Mouse (Mus musculus): ENCODE results near the gene Dbil5.
"Not testable (repeated sequence)": the region's sequence is repeated elsewhere in the genome, so short reads cannot be mapped to it uniquely, and the experiment has no call there.

Gene Dbil5

DNA sequence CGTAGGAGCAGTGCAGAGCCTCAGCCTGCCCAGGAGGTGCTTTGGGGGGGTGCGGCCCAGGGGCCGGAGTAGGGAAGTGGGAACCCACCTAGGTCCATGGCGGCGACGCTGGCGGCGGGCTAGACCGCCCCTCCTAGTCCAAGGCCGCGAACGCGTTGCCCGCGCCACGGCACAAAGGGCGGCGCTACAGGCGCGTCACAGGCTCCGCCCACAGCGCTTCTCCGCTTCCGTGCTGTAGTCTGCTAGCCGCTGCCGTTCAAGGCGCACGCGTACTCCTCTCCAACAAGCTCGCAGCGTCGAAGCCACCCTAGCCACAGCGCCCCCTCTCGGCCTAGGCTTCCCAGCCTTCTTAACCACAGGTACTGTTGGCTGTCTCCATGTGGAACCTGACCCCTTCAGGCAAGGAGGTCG lies at the start of gene Dbil5, which contains the start of gene Gemin4:
Gene Dbil5 (plus strand): TSS at position 219 of the 411 bp plus-strand sequence.
Gene Gemin4 (minus strand): TSS at position 275 of the 411 bp plus-strand sequence.
- peak; percentile 96 for DNase-seq

DNA sequence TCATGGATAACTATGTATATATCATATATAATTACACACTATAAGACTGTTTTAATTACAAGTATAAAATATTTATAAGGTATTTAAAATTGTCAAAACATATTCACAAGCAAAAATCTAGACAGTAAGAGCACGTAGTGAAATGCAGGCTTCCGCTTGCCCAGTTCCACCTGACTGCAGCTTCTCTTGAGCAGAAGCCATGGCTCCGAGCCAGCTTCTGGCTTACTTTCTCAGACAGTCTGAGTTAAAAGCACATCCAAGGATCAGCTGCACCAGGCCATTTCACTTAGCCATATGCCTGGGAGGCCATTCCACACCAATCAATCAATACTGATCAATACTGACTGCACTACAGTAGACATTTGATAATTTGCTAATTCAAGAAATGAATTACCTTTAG lies 48.4 kb upstream of the Dbil5 start:
- DNase-seq: peak; percentile 69

DNA sequence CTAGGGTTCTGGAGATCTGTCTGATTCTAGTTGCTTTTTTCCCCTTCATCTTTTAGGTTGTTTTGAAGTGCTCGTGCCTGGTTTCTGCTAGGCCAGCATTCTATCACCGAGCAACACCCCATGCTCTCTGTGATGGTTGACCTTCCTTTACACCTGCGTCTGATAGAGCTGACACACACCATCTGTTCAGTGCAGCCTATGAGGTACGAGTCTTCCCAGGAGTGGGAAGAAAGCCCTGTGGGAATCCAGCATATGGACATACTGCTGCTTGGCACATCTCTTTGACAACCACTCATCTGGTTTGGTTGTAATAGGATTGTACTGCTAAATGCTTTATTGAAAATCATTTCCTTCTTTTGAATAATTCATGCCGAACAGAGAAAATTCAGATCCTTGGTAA lies 47.2 kb upstream of the Dbil5 start:
- DNase-seq: no peak

DNA sequence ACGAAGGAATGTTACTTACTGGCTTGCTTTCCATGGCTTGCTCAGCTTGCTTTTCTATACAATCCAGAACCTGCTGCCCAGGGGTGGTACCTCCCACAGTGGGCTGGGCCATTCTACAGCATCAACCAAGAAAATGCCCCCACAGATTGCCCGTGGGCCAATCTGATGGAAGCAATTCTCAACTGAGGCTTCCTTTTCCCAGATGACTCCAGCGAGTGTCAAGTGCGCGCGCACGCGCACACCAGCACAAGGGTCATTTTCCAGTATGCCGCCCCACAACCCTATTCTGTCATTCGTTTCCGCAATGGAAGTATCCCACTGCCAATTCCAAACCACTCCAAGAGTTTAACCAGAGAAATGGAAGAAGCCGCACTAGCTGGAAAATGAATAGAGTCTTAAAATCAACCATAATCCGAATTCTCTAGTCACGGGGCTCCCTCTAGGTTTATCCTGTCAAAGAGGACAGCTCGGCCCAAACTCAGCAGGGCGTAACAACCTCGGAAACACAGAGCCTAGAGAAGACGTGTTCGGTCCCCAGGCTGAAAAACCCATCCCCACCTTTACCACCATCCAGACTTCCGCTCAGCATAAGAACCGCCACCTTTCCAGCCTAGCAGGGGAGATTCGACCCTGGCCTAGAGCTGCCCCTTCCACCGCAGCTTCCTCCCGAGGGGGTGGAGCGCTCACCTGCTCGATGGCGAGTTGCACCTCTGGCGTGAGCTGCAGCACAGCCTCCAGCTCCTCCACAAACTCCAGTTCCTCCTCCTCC lies 38.5 kb upstream of the Dbil5 start:
- DNase-seq: peak; percentile 45

DNA sequence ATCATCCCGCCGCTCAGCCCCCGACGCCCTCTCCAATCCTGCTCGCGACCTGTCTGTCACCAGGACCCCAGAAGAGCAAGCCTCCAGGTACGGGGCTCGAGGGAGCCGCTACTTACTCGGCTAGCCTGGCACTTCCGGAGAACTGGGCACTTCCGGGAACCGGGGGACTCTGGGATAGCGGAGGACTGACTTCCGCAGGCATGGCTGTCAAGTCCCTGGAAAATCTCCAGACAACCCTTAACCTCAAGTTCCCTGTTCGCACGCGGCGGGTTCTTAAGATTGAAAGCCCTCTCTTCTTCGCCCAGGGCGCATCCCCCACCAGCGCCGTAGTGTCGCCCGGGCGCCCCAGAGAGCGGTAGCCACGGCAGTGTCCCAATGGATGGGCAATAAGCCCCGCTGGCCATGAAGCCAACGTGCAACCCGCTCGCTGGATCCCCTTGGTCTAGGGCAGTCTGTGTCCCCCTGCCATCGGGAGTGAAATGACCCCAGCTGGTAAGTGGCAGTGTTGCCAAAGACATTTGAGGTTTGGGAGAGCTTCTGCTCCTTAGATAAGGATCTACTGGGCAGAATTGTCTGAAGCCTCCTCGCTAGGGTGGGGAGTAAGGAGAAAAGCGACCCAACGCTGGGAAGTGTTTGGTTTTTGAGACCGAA lies 37.8 kb upstream of the Dbil5 start, which contains the start of the genes Vps53 and Fam57a:
Gene Vps53 (minus strand): TSS at position 153 of the 651 bp plus-strand sequence.
Gene Fam57a (plus strand): TSS at position 177 of the 651 bp plus-strand sequence.
- DNase-seq: peak; percentile 94

DNA sequence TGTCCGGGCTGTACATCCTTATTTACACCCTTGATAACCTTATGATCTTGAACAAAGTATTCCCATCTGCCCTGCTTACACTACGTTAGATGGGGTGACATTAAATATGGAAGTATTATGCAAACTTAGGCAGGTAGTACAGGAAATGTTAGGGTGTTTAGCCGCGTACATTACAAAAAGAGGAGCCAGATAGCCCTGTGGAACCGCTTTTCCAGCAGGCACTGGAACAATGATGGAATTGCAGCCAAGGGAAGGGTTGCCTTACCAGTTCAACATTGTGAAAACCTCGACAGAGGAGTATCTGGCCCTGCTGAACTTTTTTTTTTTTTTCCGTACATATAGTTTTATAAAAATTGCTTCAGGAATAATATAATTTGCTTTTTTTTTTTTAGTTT lies 37.3 kb upstream of the Dbil5 start:
- no peak for DNase-seq

DNA sequence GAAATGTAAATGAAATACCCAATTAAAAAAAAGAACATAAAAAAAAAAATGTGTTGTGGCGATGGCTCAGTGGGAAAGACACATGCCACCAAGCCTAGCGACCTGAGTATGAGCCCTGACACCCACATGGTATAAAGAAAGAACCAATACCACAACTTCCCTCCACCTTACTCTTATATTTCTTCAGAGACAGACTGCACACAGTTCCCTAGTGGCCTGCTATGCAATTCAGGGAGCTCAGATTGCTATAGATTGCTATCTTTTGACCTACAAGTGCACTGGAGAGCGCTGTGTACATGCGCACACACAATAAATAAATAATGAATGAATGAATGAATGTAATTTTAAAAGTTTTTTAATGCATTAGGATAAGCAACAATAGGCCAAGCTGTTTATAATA lies 33.7 kb upstream of the Dbil5 start:
- DNase-seq: no peak

DNA sequence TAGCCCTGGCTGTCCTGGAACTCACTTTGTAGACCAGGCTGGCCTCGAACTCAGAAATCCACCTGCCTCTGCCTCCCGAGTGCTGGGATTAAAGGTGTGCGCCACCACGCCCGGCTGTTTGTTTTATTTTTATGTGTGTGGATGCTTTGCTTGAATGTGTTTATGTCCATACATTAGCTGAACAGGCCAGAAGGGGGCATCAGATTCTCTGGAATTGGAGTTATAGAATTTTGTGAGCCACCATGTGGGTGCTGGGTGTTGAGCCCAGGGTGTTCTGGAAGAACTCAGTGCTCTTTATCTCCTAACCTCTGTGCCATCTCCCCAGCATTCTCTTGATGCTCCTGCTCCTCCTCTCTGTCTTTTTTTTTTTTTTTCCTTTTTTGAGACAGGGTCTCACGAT lies 30.5 kb upstream of the Dbil5 start:
- no peak for DNase-seq

DNA sequence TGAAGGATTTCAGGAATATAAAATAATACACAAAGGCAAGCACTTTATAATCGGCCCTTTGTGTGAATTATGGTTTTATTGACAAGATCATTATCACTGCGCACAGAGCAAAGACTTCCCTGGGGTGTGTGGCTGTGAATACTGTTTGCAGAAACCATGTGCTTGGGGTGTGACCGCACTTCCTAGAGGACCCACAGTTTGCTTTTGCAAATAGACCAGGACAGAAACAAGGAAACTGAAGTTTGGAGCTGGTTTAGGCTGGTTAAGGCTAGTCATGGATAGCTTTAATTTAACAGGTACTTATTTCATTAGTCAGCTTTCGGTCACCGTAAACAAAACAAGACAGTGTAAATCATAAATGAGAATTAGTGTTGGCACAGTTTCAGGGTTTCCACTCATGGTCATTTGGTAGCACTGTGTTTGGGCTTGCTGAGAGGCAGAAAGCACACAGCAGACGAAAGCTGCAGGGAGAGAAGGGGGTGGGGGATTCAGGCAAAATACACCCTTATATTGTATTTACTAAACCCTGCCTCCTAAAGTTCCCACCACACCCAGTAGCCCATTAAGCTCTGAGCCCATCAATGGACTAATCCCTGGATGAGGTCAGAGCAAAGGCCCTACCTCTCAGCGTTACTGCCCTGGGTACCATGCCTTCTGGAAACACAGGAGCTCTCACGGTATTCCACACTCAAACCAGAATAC lies 21.0 kb upstream of the Dbil5 start:
- DNase-seq: no peak

DNA sequence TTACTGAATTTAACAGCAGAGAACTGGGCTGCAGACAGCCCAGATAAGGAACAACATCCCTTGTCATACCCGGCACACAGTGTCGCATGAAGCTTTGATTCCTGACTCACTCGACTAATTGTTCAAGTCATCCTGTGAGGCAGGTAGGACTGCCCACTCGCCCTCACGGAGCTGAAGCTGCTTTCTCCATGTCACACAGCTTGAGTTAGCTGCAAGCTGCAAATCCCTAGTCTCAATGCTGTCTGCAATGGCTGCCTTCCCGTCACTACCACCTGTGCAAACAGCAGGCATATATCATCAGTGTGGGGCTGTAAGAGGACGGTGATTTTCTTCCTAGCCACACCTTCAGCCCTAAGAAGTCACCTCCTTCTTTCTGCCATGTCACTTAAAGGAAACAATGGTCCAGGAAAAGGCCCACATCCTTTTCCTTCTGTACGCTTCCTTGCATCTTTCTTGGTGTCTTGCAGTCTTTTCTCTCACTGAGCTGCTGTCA lies 20.4 kb upstream of the Dbil5 start:
- DNase-seq: no peak

DNA sequence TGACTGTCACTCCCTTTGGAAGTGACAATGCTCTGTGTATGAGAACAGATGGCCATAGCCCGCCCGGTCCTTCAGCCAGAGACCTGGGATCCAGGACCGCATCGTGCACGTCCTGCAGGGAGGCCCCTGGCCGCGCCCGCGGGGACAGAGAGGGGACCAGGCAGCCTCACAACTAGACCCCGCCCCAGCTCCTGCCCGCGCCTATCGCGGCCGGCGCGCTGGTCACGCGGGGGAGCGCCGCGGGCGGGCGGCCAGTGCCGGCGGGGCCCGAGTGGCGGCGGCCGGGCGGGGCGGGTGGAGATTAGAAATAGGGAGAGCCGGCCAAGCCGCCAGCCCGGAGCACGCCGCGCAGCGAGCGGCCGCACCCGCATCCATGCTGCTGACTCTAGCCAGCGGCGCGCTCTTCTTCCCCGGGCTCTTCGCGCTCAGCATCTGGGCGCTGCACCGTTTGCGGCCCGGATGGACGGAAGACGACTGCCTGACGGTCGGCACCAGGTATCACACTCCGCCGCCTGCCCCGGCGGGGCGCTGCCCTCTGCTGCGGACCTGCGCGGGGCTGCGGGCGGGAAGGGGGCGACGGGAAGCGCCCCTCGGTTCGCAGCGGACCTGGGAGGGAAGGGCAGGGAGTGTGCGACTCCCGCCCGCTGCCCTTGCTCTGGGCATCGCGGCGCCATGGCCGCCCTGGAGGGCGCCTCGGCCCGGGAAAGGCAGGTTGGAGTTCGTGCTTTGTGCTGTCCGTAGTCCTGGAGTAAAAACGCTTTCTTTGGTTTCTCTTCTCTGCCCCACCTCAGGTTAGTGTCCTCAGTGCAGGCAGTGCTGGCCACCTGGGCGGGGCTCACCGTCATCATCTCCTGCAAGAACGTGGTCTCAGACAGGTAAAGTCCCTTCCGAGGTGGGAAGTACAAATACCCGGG lies 15.4 kb upstream of the Dbil5 start:
- DNase-seq: peak; percentile 88

DNA sequence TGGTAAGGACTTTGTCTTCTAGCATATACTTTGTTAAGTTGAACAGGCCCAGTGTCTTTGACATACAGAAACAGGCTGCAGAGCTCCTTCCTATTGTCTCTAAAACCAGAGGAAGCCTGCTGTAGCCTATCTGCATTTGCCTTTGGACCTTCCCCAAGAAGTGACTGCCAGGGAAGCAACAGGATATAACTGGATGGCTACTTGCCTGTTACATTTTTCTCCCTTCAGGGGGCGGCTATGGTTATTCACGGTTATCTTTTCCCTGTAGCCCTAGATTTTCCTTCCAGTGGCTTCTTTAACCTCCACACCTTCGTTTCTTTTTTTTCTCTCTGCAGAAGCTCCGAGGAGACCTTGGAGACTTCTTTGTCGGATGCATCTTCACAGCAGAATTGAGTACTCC lies 10.6 kb upstream of the Dbil5 start:
- DNase-seq: no peak

DNA sequence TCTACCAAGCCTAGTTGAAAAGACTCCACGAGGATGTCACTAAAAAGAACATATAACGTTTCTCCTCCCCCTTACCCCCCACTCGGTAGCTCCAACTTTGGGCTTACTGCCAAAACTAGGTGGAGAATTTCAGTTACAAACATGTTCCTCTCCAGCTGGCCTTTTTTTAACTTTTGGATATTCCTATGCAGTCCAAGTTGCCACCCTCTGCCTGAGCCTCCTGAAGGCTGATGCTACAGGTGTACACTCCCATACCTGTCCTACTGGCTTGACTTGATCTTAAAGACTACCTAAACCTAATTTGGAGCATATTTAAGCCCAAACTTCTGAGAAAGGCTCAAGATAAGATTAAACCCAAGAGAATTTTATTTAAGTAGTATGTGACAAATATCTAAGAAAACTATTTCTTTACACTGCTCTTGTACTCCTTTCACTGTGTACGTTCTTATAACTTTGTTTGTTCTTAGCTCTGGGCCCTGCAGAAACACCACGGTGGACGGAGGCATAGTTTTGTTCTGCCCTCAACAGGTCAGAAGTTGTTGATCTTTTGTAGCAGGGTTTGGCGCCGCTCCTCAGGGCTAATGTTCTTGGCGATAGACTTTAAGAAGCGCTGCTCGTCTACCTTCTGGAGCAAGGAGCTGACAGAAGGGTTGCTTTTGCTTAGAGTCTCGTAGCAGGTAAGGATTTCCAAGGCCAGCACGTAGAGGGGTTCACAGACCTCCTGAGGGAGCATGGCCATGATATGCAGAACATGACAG lies 7.0 kb upstream of the Dbil5 start:
- DNase-seq: no peak

DNA sequence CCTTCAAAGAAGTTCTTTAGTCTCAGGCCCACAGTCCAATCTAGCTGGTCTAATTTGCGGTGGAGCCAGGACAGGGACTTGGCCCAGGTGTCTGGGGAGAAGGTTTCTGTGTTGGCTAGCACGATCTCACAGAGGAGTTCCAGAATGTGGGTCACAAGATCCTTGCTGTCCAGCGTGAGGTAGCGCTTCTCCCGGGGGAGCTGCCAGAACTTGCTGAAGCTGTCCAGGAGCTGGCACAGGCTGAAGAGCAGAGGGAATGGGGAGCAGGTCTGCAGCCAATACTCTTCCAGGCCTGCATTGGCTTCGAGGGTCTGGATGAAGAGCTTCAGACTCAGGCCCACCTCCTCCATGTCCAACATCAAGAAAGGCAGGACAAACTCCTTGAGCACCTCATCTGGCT lies 5.8 kb upstream of the Dbil5 start:
- not testable (repeated sequence) for DNase-seq

DNA sequence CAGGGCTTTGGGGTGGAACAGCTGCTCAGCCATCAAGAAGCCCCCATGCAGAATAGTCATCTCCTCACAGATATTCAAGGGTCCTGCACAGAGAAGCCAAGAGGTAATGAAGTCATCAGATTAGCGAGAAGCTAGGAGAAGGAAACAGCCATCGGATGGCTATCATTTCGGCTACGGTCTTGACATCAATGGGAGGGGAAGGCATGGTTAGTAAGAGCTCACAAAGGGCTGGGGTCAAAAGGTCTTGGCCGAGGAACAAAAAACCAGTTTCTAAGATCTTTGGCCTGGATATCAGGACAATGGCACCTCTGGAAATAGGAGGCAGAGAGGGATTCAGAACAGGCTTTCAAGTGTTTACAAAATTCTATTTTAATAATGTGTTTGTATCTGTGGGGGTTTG lies 3.6 kb upstream of the Dbil5 start:
- DNase-seq: no peak

DNA sequence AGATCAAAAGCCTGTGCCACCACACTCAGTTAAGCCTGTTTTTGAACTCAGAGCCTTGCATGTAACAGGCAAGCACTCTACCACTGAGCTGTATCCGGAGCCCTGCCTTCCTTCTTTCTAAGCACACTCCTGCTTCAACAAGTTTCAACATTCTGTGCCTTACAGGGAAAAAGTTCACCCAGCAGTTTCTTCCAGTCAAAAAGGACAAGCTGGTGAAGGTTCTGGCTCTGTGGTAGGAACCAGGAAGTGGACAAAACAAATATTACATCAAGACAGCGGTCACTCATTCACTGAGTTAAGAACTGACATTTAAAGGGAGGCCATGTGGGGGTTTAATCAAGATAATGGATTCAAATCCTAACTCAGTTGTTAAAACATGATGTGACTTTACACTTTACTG lies 2.4 kb upstream of the Dbil5 start:
- no peak for DNase-seq

DNA sequence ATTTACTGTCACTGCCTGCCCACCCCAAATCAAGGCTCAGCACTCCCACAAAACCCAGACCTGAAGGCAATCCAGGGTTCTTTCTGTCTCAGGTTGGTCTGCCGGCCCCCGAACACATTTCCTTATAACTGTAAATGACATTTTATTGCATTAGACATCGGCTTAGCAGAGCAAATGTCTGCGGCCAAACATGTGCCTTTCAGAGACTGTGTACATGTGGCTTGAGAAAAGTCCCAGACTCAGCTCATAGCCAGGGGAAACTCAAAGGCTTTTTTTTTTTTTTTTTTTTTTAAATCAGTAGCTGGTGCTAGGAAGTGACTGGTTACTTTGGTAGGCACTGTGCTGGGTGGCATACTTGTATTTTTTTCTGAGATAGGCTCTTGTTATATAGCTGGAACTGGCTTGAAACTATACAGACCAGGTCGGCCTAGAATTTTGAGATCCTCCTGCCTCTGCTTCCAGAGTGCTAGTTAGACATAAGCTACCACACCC lies 1.3 kb upstream of the Dbil5 start:
- no peak for DNase-seq

DNA sequence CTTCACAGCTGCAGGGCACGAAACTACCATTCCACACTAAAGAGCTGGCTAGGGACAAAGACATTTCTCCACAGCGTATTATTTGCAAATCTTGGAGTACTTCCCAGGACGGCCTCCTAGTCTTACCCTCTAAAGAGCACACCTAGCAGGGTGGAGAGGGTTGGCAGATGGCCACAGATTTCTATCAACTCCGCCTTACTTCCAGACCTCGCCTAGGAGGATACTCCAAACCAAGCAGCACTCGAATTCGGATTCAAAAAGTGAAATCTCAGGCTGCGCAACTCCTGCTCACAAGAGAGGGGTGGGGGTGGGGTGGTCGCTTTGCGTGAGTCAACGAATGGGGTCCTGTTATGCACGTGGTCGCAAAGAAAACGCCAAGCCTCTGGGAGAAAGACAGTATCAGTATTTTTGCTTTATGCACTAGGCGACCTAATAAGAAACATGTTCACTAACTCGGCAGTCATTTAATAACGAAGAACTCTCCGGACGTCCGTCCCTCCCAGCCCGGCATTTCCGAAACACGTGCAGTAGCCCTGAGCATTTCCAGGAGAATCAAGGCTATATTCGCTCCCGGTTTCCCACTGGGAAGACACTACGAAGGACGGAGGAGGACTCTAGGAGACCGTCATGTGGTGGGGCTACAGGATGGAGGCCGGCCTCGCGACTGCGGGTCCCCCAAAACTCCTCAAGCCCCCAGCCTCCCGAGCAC lies 573 bp upstream of the Dbil5 start:
- peak; percentile 48 for DNase-seq

DNA sequence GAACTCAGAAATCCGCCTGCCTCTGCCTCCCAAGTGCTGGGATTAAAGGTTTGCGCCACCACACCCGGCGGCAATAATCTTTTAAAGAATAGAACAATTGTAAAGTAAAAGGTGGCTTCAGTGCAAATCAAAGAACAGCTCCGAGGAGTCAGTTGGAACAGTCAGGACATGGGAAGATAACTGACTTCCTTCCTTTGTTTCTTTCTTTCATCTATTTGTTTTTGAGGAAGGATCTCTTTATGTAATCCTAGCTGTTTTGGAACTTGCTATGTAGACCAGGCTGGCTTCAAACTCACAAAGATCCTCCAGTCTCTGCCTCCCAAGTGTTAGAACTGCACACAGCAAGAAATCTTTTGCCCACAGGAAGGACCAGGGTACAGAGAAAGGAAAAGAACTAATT lies 7.2 kb downstream of the Dbil5 start:
- no peak for DNase-seq

DNA sequence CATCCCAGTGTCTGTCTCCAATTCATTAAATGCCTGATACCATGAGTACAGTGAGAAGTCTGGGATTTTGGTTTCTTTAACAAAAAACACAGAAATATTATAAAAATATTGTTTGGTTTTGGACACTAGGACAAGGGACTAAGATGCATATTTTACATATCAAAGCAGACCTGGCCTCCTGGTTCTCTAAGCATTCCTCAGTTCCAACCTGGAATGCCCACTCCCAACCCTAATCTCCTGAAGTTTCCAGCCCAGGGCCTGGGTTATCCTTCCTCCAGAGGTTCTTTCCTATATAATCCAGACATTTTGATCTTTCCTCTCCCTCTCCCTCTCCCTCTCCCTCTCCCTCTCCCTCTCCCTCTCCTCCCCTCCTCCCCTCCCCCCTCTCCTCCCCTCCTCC lies 7.6 kb downstream of the Dbil5 start:
- DNase-seq: no peak

DNA sequence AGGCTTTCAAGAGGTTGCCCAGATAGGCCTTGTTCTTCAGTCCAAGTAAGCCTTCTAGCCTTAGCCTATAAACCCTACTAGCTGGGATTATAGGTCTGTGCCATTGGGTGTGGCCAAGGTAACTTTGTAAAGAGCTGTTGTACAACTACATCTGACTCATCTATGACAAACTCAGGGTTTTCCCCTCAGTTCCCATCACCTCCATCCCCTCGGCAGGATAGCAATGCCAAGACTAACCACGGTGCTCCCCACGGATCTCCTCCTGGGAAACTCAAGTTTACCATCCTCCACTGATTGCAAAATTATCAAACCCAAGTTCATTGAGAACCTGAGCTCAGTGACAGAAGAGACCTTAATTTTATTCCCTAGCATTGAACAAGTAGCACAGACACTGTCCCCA lies 18.7 kb downstream of the Dbil5 start:
- DNase-seq: no peak
